Mouse (Mus musculus) liver, embryonic 15.5 days (tissue): Measurements from ENCODE around the gene Alg14. TPM values are rescaled to one million over a fixed set of nuclear protein-coding genes. Genes with fewer than 3 reads are reported as not detected.

Source experiments
- ATAC-seq: fragments of 200-750 bp; cut with Nextera tagmentation; 2 replicates; pipeline ENCODE4 v1.8.0; 2017; ENCODE audit warnings: moderate number of reproducible peaks, mild to moderate bottlenecking, moderate library complexity; ENCODE audit not compliant: insufficient read depth
- H3K27ac ChIP-seq: fragments of 300-500 bp; sonication (generic); replicated peaks from 2 replicates; pipeline ENCODE4 v1.5.1; 2015; ENCODE audit warnings: mild to moderate bottlenecking, inconsistent platforms
- H3K27me3 ChIP-seq: fragments of 300-500 bp; sonication (generic); 2 replicates; pipeline ENCODE4 v1.6.1; 2015; ENCODE audit warnings: mild to moderate bottlenecking, inconsistent platforms
- H3K36me3 ChIP-seq: fragments of 300-500 bp; sonication (generic); replicated peaks from 2 replicates; pipeline ENCODE4 v1.6.1; 2015; ENCODE audit warnings: moderate library complexity, mild to moderate bottlenecking, inconsistent platforms
- H3K4me1 ChIP-seq: fragments of 300-500 bp; sonication (generic); replicated peaks from 2 replicates; pipeline ENCODE4 v1.6.1; 2015; ENCODE audit warnings: inconsistent platforms
- H3K4me2 ChIP-seq: fragments of 300-500 bp; sonication (generic); 2 replicates; pipeline ENCODE4 v1.6.1; 2015; ENCODE audit warnings: moderate library complexity, mild to moderate bottlenecking, inconsistent platforms
- H3K4me3 ChIP-seq: fragments of 300-500 bp; sonication (generic); replicated peaks from 2 replicates; pipeline ENCODE4 v1.5.1; 2015; ENCODE audit warnings: mild to moderate bottlenecking, inconsistent platforms
- H3K9ac ChIP-seq: fragments of 300-500 bp; sonication (generic); 2 replicates; pipeline ENCODE4 v1.6.1; 2015; ENCODE audit warnings: moderate library complexity, mild to moderate bottlenecking, inconsistent platforms
- H3K9me3 ChIP-seq: fragments of 300-500 bp; sonication (generic); replicated peaks from 2 replicates; pipeline ENCODE4 v1.6.1; 2016; ENCODE audit warnings: inconsistent platforms
- WGBS: fragments of 180-500 bp; shearing (Covaris S2); methylation state at CpG from one replicate; pipeline ENCODE4 v1.1.7; 2015; ENCODE audit warnings: mixed read lengths; ENCODE audit not compliant: insufficient replicate concordance; 5-methylcytosine and 5-hydroxymethylcytosine counted together
- polyA plus RNA-seq: library from polyadenylated mRNA; unstranded; fragments of >200 nt; fragmentation: Nextera tagmentation; extraction: Ambion mirVana; gene quantifications from 2 replicates; pipeline ENCODE4 v1.2.1, GENCODE M21; 2015

The Alg14 gene
- polyA plus RNA-seq, 1 experiment from 2014 or later, result 13.5 TPM

DNA sequence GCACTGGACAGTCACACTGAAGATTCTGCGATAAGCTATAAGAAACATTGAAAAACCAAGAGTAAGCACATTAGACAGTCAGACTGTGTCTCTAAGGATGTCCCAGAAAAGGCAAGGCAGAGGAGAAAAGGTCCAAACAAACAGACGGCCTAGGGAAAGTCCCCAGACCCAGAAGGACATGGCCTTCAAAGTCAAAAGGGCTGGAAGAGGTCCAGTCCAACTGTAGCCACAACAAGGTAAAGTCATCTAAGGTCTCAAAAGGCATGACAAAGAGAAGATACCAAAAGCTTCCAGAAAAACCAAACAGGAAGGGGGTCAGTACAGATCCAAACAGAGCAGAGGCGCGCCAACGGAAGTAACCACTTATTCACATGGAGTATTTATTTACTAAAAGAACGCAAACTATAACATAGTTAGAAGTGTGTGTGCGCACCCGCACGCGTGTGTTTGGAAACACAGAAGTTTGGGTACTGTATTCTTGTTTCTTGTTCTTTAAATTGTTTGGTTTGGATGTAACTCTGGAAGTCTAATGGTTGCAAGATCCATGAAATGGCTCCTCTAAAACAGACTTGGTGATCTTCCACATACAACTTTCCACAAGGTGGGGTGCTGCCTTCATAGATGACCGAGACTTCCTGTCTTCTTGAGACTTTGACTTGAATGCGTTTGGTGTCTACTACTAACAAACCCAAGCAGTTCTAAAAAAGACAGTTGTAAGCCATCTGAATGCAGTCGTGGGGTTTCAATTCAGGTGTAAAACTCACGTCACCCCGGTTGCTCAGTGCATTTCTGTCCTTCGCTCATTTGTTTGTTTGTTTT is 18.5 kb downstream of the Alg14 start:
- Histone ChIP-seq H3K4me2 (no peak overlapping the region), H3K4me3 (no peak overlapping the region), H3K4me1 (peaks cover 8% of the 10 kb centered on the region), H3K9ac (no peak overlapping the region), H3K9me3 (no peaks in the 10 kb centered on the region), H3K36me3 (no peaks in the 10 kb centered on the region; the same call in 1 of the 2 replicates), H3K27me3 (no peaks in the 10 kb centered on the region), H3K27ac (no peak overlapping the region)
- 77% methylated on average over 16 of the region's 16 CpGs for WGBS
- ATAC-seq, result no peak

DNA sequence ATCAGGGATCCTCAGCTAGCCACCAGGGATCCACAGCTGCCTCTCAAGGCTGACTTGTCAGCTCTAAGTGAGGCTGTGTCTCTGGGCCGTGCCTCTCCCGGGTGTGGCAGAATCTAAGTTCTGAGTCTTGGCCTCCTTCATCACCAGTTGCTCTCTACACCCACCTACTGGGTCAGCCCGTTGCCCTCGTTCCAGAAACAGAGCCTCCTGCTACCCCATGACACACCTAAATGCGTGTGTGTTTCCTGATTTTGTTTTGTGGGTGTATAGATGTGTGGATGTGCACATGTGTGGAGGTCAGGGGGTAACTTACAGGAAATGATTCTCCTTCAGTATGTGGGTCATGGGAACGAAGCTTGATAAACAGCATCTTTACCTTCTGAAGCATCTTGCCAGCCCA is 20.9 kb downstream of the Alg14 start:
- Histone ChIP-seq H3K36me3 (no peaks in the 10 kb centered on the region; the same call in 1 of the 2 replicates), H3K27ac (no peak overlapping the region), H3K4me2 (no peak overlapping the region), H3K4me1 (peaks cover 8% of the 10 kb centered on the region), H3K9me3 (no peaks in the 10 kb centered on the region), H3K4me3 (no peak overlapping the region), H3K27me3 (no peaks in the 10 kb centered on the region), H3K9ac (no peak overlapping the region)
- 59% methylated on average over 6 of the region's 6 CpGs for WGBS
- no peak for ATAC-seq

DNA sequence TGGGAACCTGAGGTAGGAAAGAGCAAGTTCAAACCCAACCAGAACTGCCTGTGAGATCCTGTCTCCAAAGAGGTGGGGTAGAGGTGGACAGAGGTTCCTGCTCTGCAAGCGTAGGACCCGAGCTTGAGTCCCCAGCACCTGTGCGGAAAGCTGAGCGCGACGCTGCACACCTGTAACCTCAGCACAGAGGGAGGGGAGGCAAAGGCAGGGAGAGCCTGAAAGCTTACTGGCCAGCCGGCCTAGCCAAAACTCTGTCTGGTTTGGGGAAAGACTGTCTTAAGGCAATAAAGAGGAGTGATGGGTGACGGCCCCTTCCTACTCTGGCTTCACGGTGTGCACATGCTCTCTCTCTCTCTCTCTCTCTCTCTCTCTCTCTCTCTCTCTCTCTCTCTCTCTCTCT is 21.4 kb downstream of the Alg14 start:
- H3K9ac ChIP-seq, result no peak overlapping the region
- H3K9me3 ChIP-seq, result no peaks in the 10 kb centered on the region
- H3K4me2 ChIP-seq, result no peak overlapping the region
- no peaks in the 10 kb centered on the region for H3K27me3 ChIP-seq
- WGBS, result 82% methylated on average over 9 of the region's 9 CpGs
- H3K4me3 ChIP-seq, result no peak overlapping the region
- no peak overlapping the region for H3K27ac ChIP-seq
- no peak for ATAC-seq
- H3K36me3 ChIP-seq, result no peaks in the 10 kb centered on the region; the same call in 1 of the 2 replicates
- H3K4me1 ChIP-seq, result peaks cover 8% of the 10 kb centered on the region

DNA sequence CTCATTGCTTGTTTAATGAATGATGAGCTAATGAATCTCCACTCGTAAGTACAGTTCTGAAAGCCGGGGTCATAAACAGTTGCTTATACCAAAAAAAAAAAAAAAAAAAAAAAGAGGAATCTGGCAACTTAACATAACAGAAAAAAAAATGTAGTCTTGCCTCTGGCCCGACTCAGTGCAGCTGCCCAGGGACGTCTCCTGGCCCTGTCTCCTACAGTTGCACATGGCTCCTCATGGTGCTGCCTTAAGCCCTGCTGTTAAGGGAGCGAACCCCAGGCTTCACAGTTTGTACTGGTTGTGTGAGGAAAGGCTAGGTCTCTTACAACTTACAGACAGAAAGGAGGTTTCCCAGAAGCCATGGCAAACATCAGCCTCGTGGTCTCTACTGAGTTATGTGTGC is 22.6 kb downstream of the Alg14 start:
- no peak overlapping the region for H3K4me3 ChIP-seq
- H3K4me1 ChIP-seq, result peaks cover 4% of the 10 kb centered on the region
- no peaks in the 10 kb centered on the region for H3K9me3 ChIP-seq
- ATAC-seq, result no peak
- H3K27ac ChIP-seq, result no peak overlapping the region
- H3K9ac ChIP-seq, result no peak overlapping the region
- 63% methylated on average over 6 of the region's 6 CpGs for WGBS
- H3K4me2 ChIP-seq, result no peak overlapping the region
- no peaks in the 10 kb centered on the region for H3K27me3 ChIP-seq
- H3K36me3 ChIP-seq, result no peaks in the 10 kb centered on the region; the same call in 1 of the 2 replicates

DNA sequence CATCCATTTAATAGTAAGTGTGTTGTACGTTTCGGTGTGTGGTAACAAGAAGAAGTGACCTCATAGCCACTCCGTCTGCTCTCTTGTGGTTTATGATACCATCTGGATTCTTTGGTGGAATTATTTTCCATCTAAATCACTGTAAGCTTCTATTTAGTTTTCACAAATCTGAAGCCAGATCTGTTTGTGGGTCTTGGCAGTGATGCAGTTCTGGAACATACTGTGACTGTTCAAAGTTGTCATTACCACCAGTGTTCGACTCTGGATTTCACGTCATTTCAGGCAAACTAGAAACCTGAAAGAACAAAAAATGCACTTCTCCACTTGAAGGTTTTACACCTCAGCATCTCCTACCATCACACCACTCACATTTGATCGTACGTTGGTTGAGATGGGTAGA is 23.9 kb downstream of the Alg14 start:
- H3K36me3 ChIP-seq, result no peaks in the 10 kb centered on the region; the same call in 1 of the 2 replicates
- no peaks in the 10 kb centered on the region for H3K27me3 ChIP-seq
- no peak overlapping the region for H3K4me3 ChIP-seq
- no peak for ATAC-seq
- no peaks in the 10 kb centered on the region for H3K9me3 ChIP-seq
- 83% methylated on average over 7 of the region's 7 CpGs for WGBS
- no peak overlapping the region for H3K27ac ChIP-seq
- H3K4me1 ChIP-seq, result no peaks in the 10 kb centered on the region; the same call in 1 of the 2 replicates
- no peak overlapping the region for H3K9ac ChIP-seq
- H3K4me2 ChIP-seq, result no peak overlapping the region

DNA sequence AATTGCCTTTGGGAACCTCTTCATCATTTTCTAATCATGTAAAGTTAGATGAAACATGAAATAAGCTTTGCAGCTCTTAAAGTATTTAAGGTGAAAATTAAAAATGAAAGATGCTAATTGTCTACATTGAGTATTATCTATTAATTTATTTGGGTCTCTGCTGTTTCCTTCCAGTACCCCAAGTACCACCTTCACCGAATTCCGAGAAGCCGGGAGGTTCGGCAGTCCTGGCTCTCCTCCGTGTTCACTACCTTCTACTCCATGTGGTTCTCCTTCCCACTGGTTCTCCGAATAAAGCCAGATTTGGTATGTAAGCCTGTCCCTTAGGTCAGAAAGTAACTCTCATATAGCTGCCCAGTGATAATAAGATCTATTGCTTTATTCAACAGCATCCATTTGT is 28.3 kb downstream of the Alg14 start:
- no peak for ATAC-seq
- peaks cover 3% of the 10 kb centered on the region; the same call in 1 of the 2 replicates for H3K36me3 ChIP-seq
- H3K4me3 ChIP-seq, result no peak overlapping the region
- H3K9ac ChIP-seq, result no peak overlapping the region
- no peaks in the 10 kb centered on the region for H3K9me3 ChIP-seq
- H3K4me2 ChIP-seq, result no peak overlapping the region
- no peaks in the 10 kb centered on the region for H3K4me1 ChIP-seq
- WGBS, result 89% methylated on average over 6 of the region's 6 CpGs
- no peak overlapping the region for H3K27ac ChIP-seq
- no peaks in the 10 kb centered on the region for H3K27me3 ChIP-seq

DNA sequence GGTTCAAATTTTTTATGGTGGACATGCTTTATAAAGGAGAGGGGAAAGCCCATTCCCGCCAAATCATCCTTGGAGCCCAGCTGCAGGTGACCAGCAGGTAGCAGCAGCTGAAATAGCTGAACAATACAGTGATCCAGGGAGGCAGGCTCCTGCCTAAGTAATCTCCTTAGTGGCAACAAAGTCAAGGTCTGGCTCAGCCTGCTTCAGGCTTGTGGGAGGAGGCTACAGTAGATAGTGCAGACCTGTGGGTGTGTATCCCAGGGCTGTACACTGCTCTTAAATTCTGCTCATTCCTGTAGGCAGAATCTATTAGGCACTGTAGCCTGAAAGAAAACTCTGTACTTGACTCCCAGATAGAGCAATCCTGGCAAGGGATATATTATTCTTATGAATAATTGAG is 29.3 kb downstream of the Alg14 start:
- no peak for ATAC-seq

DNA sequence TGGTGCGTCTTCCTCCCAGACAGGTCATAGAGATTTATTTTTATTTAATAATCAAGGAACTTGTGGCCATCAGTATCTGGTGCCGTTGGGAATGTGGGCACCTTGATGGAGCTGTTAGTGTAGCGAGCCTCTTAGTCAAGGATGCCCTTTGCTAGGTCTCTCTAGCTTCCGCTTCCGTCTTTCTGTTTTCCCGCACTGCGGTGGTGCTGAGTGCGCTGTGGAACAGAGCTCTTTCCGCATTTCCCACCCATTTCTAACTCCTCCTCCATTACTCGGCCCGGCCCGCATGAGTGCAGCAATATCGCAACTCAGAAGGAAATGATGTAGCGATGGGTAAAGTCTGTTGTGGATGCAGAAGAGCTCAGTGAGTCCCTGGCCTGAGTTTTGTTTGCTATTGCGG is 31.8 kb downstream of the Alg14 start:
- no peak overlapping the region for H3K4me3 ChIP-seq
- WGBS, result 89% methylated on average over 15 of the region's 15 CpGs
- ATAC-seq, result no peak
- no peaks in the 10 kb centered on the region for H3K4me1 ChIP-seq
- H3K9ac ChIP-seq, result no peak overlapping the region
- H3K36me3 ChIP-seq, result peaks cover 3% of the 10 kb centered on the region; the same call in 1 of the 2 replicates
- no peak overlapping the region for H3K27ac ChIP-seq
- no peaks in the 10 kb centered on the region for H3K9me3 ChIP-seq
- no peak overlapping the region for H3K4me2 ChIP-seq
- H3K27me3 ChIP-seq, result no peaks in the 10 kb centered on the region

More for the DNA sequence above, 29.3 kb downstream of the Alg14 start:
- H3K4me3 ChIP-seq, result no peak overlapping the region
- no peak overlapping the region for H3K4me2 ChIP-seq
- H3K9ac ChIP-seq, result no peak overlapping the region
- no peaks in the 10 kb centered on the region for H3K9me3 ChIP-seq
- H3K36me3 ChIP-seq, result peaks cover 3% of the 10 kb centered on the region; the same call in 1 of the 2 replicates
- WGBS, result 68% methylated on average over 1 of the region's 1 CpGs
- H3K27ac ChIP-seq, result no peak overlapping the region
- H3K4me1 ChIP-seq, result no peaks in the 10 kb centered on the region
- H3K27me3 ChIP-seq, result no peaks in the 10 kb centered on the region

DNA sequence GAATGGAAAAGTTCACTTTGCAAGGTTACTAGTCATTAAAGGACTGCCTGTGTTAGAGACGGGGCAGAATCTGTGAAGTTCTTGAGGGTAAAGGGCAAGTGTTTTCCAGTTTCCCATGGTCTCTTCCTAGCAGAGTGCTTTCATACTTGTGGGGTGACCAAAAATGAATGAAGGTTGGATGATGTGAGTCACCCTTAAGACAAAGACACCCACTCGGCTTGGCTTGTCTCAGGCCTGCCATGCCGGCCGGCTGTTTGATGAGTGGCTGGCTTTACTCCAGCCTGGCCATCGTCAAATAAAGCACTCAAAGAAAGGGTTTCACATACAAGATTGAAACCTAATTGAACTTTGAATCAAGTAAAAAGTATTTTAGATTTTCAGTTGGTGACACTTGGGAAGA is 35.8 kb downstream of the Alg14 start:
- Histone ChIP-seq H3K36me3 (0 out of 2 replicates have a peak, but pooled peaks cover 3% of the 10 kb centered on the region), H3K9me3 (no peaks in the 10 kb centered on the region), H3K4me3 (no peak overlapping the region), H3K27ac (no peak overlapping the region), H3K4me1 (no peaks in the 10 kb centered on the region), H3K4me2 (no peak overlapping the region), H3K27me3 (no peaks in the 10 kb centered on the region), H3K9ac (no peak overlapping the region)
- ATAC-seq, result no peak
- WGBS, result 82% methylated on average over 5 of the region's 5 CpGs

DNA sequence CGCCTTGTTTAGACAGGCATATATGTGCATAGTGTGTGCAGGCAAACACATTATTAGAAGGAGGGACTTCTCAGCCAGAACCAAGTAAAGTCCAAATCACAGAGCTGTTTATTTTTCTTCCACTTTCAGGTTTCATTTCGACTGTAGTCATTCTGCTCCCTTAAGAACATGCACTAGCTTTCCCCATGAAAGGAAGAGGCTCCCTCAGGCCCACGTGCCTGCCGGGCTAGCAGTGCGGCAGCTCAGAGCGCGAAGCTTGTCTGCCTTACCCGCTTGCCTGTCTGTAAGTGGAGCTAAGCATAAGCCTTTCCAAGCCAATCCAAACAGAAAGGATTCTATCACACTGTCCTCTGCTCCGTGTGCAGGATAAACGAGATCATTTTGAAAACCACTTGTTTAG is 38.1 kb downstream of the Alg14 start:
- Histone ChIP-seq H3K36me3 (no peaks in the 10 kb centered on the region), H3K27ac (no peak overlapping the region), H3K4me3 (no peak overlapping the region), H3K4me1 (0 out of 2 replicates have a peak, but pooled peaks cover 1% of the 10 kb centered on the region), H3K4me2 (no peak overlapping the region), H3K9me3 (no peaks in the 10 kb centered on the region), H3K9ac (no peak overlapping the region), H3K27me3 (no peaks in the 10 kb centered on the region)
- no peak for ATAC-seq
- WGBS, result 62% methylated on average over 10 of the region's 10 CpGs

DNA sequence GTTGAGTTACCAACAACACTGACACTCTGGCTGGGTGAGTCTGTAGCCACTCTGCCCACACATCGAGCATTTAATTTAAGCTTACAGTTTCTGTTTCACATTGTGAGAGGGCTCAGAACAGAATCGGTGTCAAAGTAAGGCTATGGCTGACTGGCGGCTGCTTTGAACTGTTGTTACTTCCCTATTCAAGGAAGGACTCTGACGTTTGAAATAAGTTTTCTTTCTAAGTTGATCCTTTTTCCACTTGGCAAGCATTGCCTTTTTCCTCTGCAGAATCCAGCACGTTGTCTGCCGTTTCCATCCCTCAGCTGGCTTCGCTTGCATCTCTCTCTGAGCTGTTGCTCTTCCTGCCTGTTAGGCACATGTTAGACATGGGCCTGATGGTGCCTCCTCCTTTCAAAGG is 38.7 kb downstream of the Alg14 start:
- Histone ChIP-seq H3K4me1 (0 out of 2 replicates have a peak, but pooled peaks cover 2% of the 10 kb centered on the region), H3K27me3 (no peaks in the 10 kb centered on the region), H3K36me3 (no peaks in the 10 kb centered on the region), H3K27ac (no peak overlapping the region), H3K9me3 (no peaks in the 10 kb centered on the region), H3K4me3 (no peak overlapping the region), H3K9ac (no peak overlapping the region), H3K4me2 (no peak overlapping the region; the same call in 1 of the 2 replicates)
- WGBS, result 55% methylated on average over 7 of the region's 7 CpGs
- ATAC-seq, result no peak
